19 mouse cellular contexts compared by ENCODE assay signal in genomic region chr6:66967788-66968187, GRCm38 (mm10).
DNase-seq lines count a peak whose midpoint lies in the region; ATAC-seq and TF ChIP-seq lines count a peak whose summit lies in the region.
"Had no signal": no experiment of that assay in that cellular context is flagged by ENCODE, and none has a peak within 500 bp of the region (broad histone marks: within the 10 kb centered on the region; RNA-seq: fewer than 3 reads in every experiment).

No protein-coding gene starts in this region.

- no peak for TF ChIP-seq CTCF in lung, postnatal 0 days (IDR thresholded peaks at IDR 0.05)

- H3K27ac ChIP-seq in lung, postnatal 0 days (ENCODE audit: low read length): no peak overlapping the region
- H3K27ac ChIP-seq in intestine, embryonic 16.5 days (ENCODE audit: low read length): peak overlapping the region; percentile 2; the same call in 1 of the 2 replicates
- H3K27ac ChIP-seq in kidney, embryonic 15.5 days: peak overlapping the region; percentile 52
- no peak overlapping the region for H3K27ac ChIP-seq in forebrain, embryonic 11.5 days (ENCODE audit: low read depth, low read length)
- H3K27ac ChIP-seq: gastrocnemius, adult 2 months; heart, embryonic 13.5 days; hindbrain, embryonic 15.5 days; limb, embryonic 12.5 days; liver, embryonic 13.5 days; midbrain, embryonic 10.5 days had no signal

- no peak overlapping the region for H3K4me3 ChIP-seq in lung, postnatal 0 days (ENCODE audit: low read depth, low read length)
- H3K4me3 ChIP-seq in intestine, embryonic 16.5 days (ENCODE audit: low read length): no peak overlapping the region
- H3K4me3 ChIP-seq in kidney, embryonic 15.5 days (replicated peaks): no peak overlapping the region
- H3K4me3 ChIP-seq in forebrain, embryonic 11.5 days (ENCODE audit: low read depth, low read length): no peak overlapping the region
- H3K4me3 ChIP-seq: gastrocnemius, adult 2 months; heart, embryonic 13.5 days; hindbrain, embryonic 15.5 days; limb, embryonic 12.5 days; liver, embryonic 13.5 days; midbrain, embryonic 10.5 days had no signal

- H3K4me2 ChIP-seq in lung, postnatal 0 days (replicated peaks; ENCODE audit: low read depth, low read length): no peak overlapping the region
- no peak overlapping the region for H3K4me2 ChIP-seq in intestine, embryonic 16.5 days (ENCODE audit: low read depth, low read length)
- H3K4me2 ChIP-seq in kidney, embryonic 15.5 days: no peak overlapping the region
- no peak overlapping the region for H3K4me2 ChIP-seq in forebrain, embryonic 11.5 days (ENCODE audit: low read depth, low read length, severe bottlenecking)
- H3K4me2 ChIP-seq: heart, embryonic 13.5 days; hindbrain, embryonic 15.5 days; limb, embryonic 12.5 days; liver, embryonic 13.5 days had no signal

- no peak for ATAC-seq in lung, postnatal 0 days
- ATAC-seq in intestine, embryonic 16.5 days: no peak
- peak; percentile 86 for ATAC-seq in kidney, embryonic 15.5 days (replicated peaks; ENCODE audit: low FRiP score)
- no peak for ATAC-seq in forebrain, embryonic 11.5 days (replicated peaks; ENCODE audit: low FRiP score)

- DNase-seq in lung, postnatal 0 days (ENCODE audit: low spot score): peak; percentile 20
- DNase-seq in lung, adult 18-20 months: no peak
- DNase-seq in yolk sac, embryonic 10.5 days (ENCODE audit: low spot score): no peak
- no peak for DNase-seq in cerebellum, adult 18-20 months
- DNase-seq in forebrain, embryonic 11.5 days (ENCODE audit: low spot score): no peak
- DNase-seq: adrenal gland, postnatal 25 days; cerebellum, adult 11-12 months; cerebellum, postnatal 25 days; embryo, embryonic 11 days; gastrocnemius, adult 2 months; heart, postnatal 36 days; liver, embryonic 13.5 days; lung, postnatal 36 days had no signal

- no peaks in the 10 kb centered on the region for H3K9me3 ChIP-seq in lung, postnatal 0 days (ENCODE audit: low read length)
- no peaks in the 10 kb centered on the region for H3K9me3 ChIP-seq in intestine, embryonic 16.5 days (ENCODE audit: control insufficient read depth, low read length)
- no peaks in the 10 kb centered on the region for H3K9me3 ChIP-seq in kidney, embryonic 15.5 days (replicated peaks)
- H3K9me3 ChIP-seq in forebrain, embryonic 11.5 days (ENCODE audit: control insufficient read depth, low read length): no peaks in the 10 kb centered on the region
- H3K9me3 ChIP-seq: heart, embryonic 13.5 days; hindbrain, embryonic 15.5 days; limb, embryonic 12.5 days; liver, embryonic 13.5 days; midbrain, embryonic 10.5 days had no signal

- 21% methylated on average over 2 of the region's 2 CpGs for WGBS in lung, postnatal 0 days
- WGBS in intestine, embryonic 16.5 days: 40% methylated on average over 2 of the region's 2 CpGs
- WGBS in kidney, embryonic 15.5 days: 12% methylated on average over 2 of the region's 2 CpGs
- 75% methylated on average over 2 of the region's 2 CpGs for WGBS in forebrain, embryonic 11.5 days

- peaks cover 10% of the 10 kb centered on the region; the same call in 1 of the 2 replicates for H3K4me1 ChIP-seq in lung, postnatal 0 days (ENCODE audit: insufficient read depth, low read depth, low read length)
- H3K4me1 ChIP-seq in intestine, embryonic 16.5 days (ENCODE audit: control insufficient read depth, insufficient read depth, low read length): peaks cover 37% of the 10 kb centered on the region
- H3K4me1 ChIP-seq in kidney, embryonic 15.5 days: peaks cover 32% of the 10 kb centered on the region
- H3K4me1 ChIP-seq in forebrain, embryonic 11.5 days (replicated peaks; ENCODE audit: control insufficient read depth, insufficient read depth, low read length): peaks cover 3% of the 10 kb centered on the region

- H3K27me3 ChIP-seq in lung, postnatal 0 days (replicated peaks; ENCODE audit: insufficient read depth, low read length): no peaks in the 10 kb centered on the region
- H3K27me3 ChIP-seq in intestine, embryonic 16.5 days (replicated peaks; ENCODE audit: control insufficient read depth, insufficient read depth, low read length): no peaks in the 10 kb centered on the region
- no peaks in the 10 kb centered on the region for H3K27me3 ChIP-seq in kidney, embryonic 15.5 days
- no peaks in the 10 kb centered on the region for H3K27me3 ChIP-seq in forebrain, embryonic 11.5 days (ENCODE audit: control insufficient read depth, insufficient read depth, low read length)
- H3K27me3 ChIP-seq: heart, embryonic 13.5 days; hindbrain, embryonic 15.5 days; limb, embryonic 12.5 days; liver, embryonic 13.5 days had no signal

- no peak overlapping the region for H3K9ac ChIP-seq in lung, postnatal 0 days (replicated peaks; ENCODE audit: low read depth)
- H3K9ac ChIP-seq in intestine, embryonic 16.5 days (ENCODE audit: low read depth, low read length): no peak overlapping the region
- no peak overlapping the region for H3K9ac ChIP-seq in kidney, embryonic 15.5 days
- H3K9ac ChIP-seq in forebrain, embryonic 11.5 days (ENCODE audit: low read length): no peak overlapping the region
- H3K9ac ChIP-seq: heart, embryonic 13.5 days; hindbrain, embryonic 15.5 days; limb, embryonic 12.5 days; liver, embryonic 13.5 days had no signal

- no peak for TF ChIP-seq EP300 in lung, postnatal 0 days (IDR thresholded peaks at IDR 0.05)

- no peaks in the 10 kb centered on the region for H3K36me3 ChIP-seq in lung, postnatal 0 days (ENCODE audit: insufficient read depth, low read length)
- H3K36me3 ChIP-seq in intestine, embryonic 16.5 days (ENCODE audit: control insufficient read depth, insufficient read depth, low read length): no peaks in the 10 kb centered on the region
- no peaks in the 10 kb centered on the region for H3K36me3 ChIP-seq in kidney, embryonic 15.5 days
- no peaks in the 10 kb centered on the region for H3K36me3 ChIP-seq in forebrain, embryonic 11.5 days (ENCODE audit: control insufficient read depth, insufficient read depth, low read length)
- H3K36me3 ChIP-seq: heart, embryonic 13.5 days; hindbrain, embryonic 15.5 days; limb, embryonic 12.5 days; liver, embryonic 13.5 days; midbrain, embryonic 10.5 days had no signal

Comparison
In these comparisons a context has a peak if more than half of its experiments do, and no peak if none do; other contexts are left out.
1. H3K27ac ChIP-seq: peak in intestine, embryonic 16.5 days (single experiment) and kidney, embryonic 15.5 days (single experiment); none in lung, postnatal 0 days (single experiment) and forebrain, embryonic 11.5 days (single experiment).